In genomic region chr2:31460920-31461319, GRCm38 (mm10) we compare ENCODE assay signal across 22 mouse cellular contexts. TPM values are rescaled to one million over a fixed set of nuclear protein-coding genes. Genes with fewer than 3 reads are reported as not detected.
A peak's percentile ranks its signal among the peaks of the same experiment; 100 is the strongest.
DNase-seq lines count a peak whose midpoint lies in the region; ATAC-seq and TF ChIP-seq lines count a peak whose summit lies in the region.
"Had no signal": no experiment of that assay in that cellular context is flagged by ENCODE, and none has a peak within 500 bp of the region (broad histone marks: within the 10 kb centered on the region; RNA-seq: fewer than 3 reads in every experiment).

No protein-coding gene starts in this region.

- H3K9ac ChIP-seq in liver, adult 2 months (ENCODE audit: low read depth, low read length) = peak overlapping the region; percentile 23; the same call in 1 of the 2 replicates
- H3K9ac ChIP-seq in stomach, embryonic 16.5 days (ENCODE audit: low read length) = peak overlapping the region; percentile 81; the same call in 1 of the 2 replicates
- no peak overlapping the region for H3K9ac ChIP-seq in stomach, postnatal 0 days (ENCODE audit: low read length)
- peak overlapping the region; percentile 30; the same call in 1 of the 2 replicates for H3K9ac ChIP-seq in liver, postnatal 0 days (replicated peaks)
- H3K9ac ChIP-seq: forebrain, embryonic 15.5 days; heart, embryonic 15.5 days had no signal

- H3K9me3 ChIP-seq in stomach, embryonic 16.5 days (replicated peaks; ENCODE audit: control insufficient read depth, low read length) = no peaks in the 10 kb centered on the region
- no peaks in the 10 kb centered on the region for H3K9me3 ChIP-seq in stomach, postnatal 0 days (ENCODE audit: control insufficient read depth, low read length)
- no peaks in the 10 kb centered on the region for H3K9me3 ChIP-seq in liver, postnatal 0 days (ENCODE audit: low read length)
- H3K9me3 ChIP-seq in embryonic facial prominence, embryonic 10.5 days = no peaks in the 10 kb centered on the region
- H3K9me3 ChIP-seq: embryonic facial prominence, embryonic 13.5 days; forebrain, embryonic 12.5 days; forebrain, embryonic 15.5 days; G1E; heart, embryonic 12.5 days; heart, embryonic 15.5 days; hindbrain, embryonic 10.5 days; hindbrain, embryonic 13.5 days had no signal

- H3K79me2 ChIP-seq in liver, adult 2 months (ENCODE audit: control insufficient read depth, insufficient read depth, low read length) = no peaks in the 10 kb centered on the region

- ATAC-seq in stomach, embryonic 16.5 days (ENCODE audit: insufficient read depth, low FRiP score) = no peak
- no peak for ATAC-seq in stomach, postnatal 0 days (ENCODE audit: low FRiP score, low TSS enrichment)
- no peak for ATAC-seq in liver, postnatal 0 days

- DNase-seq in liver, adult 2 months (ENCODE audit: extremely low read depth, low read depth, low spot score) = peak; percentile 89
- DNase-seq in liver = no peak
- DNase-seq in stomach, postnatal 0 days (ENCODE audit: low spot score) = no peak
- no peak for DNase-seq in liver, postnatal 0 days
- DNase-seq in embryonic facial prominence, embryonic 10.5 days (ENCODE audit: low spot score) = no peak
- DNase-seq: cerebellum, adult 11 months; cerebellum, adult 2 months; cerebellum, adult 9-11 months; cerebellum, postnatal 25 days; gastrocnemius, postnatal 25 days; heart, adult 18-20 months; heart, postnatal 36 days had no signal

- H3K27ac ChIP-seq in liver, adult 2 months (replicated peaks; ENCODE audit: insufficient read depth, low read depth, low read length) = peak overlapping the region; percentile 88
- H3K27ac ChIP-seq in stomach, embryonic 16.5 days (ENCODE audit: low read length) = peak overlapping the region; percentile 94; the same call in 1 of the 2 replicates
- no peak overlapping the region for H3K27ac ChIP-seq in stomach, postnatal 0 days (replicated peaks)
- H3K27ac ChIP-seq in liver, postnatal 0 days (ENCODE audit: low read depth) = peak overlapping the region; percentile 98
- no peak overlapping the region for H3K27ac ChIP-seq in embryonic facial prominence, embryonic 10.5 days (replicated peaks)
- H3K27ac ChIP-seq: embryonic facial prominence, embryonic 13.5 days; forebrain, embryonic 12.5 days; forebrain, embryonic 15.5 days; heart, embryonic 15.5 days; hindbrain, embryonic 13.5 days had no signal

- peaks cover 25% of the 10 kb centered on the region for H3K4me1 ChIP-seq in liver, adult 2 months (ENCODE audit: control insufficient read depth, insufficient read depth, low read length)
- H3K4me1 ChIP-seq in stomach, embryonic 16.5 days (ENCODE audit: control insufficient read depth, insufficient read depth, low read length) = peaks cover 19% of the 10 kb centered on the region
- peaks cover 2% of the 10 kb centered on the region; the same call in 1 of the 2 replicates for H3K4me1 ChIP-seq in stomach, postnatal 0 days (replicated peaks; ENCODE audit: control insufficient read depth, insufficient read depth)
- peaks cover 23% of the 10 kb centered on the region for H3K4me1 ChIP-seq in liver, postnatal 0 days (ENCODE audit: insufficient read depth)
- H3K4me1 ChIP-seq in embryonic facial prominence, embryonic 10.5 days = peaks cover 29% of the 10 kb centered on the region

- 44% methylated on average over 7 of the region's 7 CpGs for WGBS in liver, adult 2 months
- 76% methylated on average over 7 of the region's 7 CpGs for WGBS in stomach, embryonic 16.5 days
- 72% methylated on average over 7 of the region's 7 CpGs for WGBS in stomach, postnatal 0 days
- 56% methylated on average over 7 of the region's 7 CpGs for WGBS in liver, postnatal 0 days (ENCODE audit: insufficient replicate concordance)
- whole genome bisulfite sequencing in embryonic facial prominence, embryonic 10.5 days = 80% methylated on average over 7 of the region's 7 CpGs

- no peaks in the 10 kb centered on the region for H3K36me3 ChIP-seq in liver, adult 2 months (ENCODE audit: control insufficient read depth, insufficient read depth, low read length)
- no peaks in the 10 kb centered on the region for H3K36me3 ChIP-seq in stomach, embryonic 16.5 days (ENCODE audit: control insufficient read depth, insufficient read depth, low read length)
- H3K36me3 ChIP-seq in stomach, postnatal 0 days (ENCODE audit: control insufficient read depth, insufficient read depth, low read length) = no peaks in the 10 kb centered on the region
- no peaks in the 10 kb centered on the region for H3K36me3 ChIP-seq in liver, postnatal 0 days (replicated peaks; ENCODE audit: insufficient read depth, low read length)
- H3K36me3 ChIP-seq in embryonic facial prominence, embryonic 10.5 days (replicated peaks) = no peaks in the 10 kb centered on the region
- H3K36me3 ChIP-seq: embryonic facial prominence, embryonic 13.5 days; forebrain, embryonic 12.5 days; forebrain, embryonic 15.5 days; G1E; heart, embryonic 12.5 days; heart, embryonic 15.5 days; hindbrain, embryonic 10.5 days; hindbrain, embryonic 13.5 days had no signal

- TF ChIP-seq CTCF in liver, adult 2 months (IDR thresholded peaks at IDR 0.05; ENCODE audit: low read depth, low read length) = no peak
- no peak for TF ChIP-seq CTCF in stomach, postnatal 0 days (IDR thresholded peaks at IDR 0.05; ENCODE audit: low read depth)
- TF ChIP-seq CTCF in liver, postnatal 0 days (IDR thresholded peaks at IDR 0.05; ENCODE audit: low read depth) = no peak

- no peak for TF ChIP-seq POLR2A in liver, adult 2 months (IDR thresholded peaks at IDR 0.05; ENCODE audit: extremely low read depth, insufficient read depth, low read length)

- no peak overlapping the region for H3K4me2 ChIP-seq in stomach, embryonic 16.5 days (ENCODE audit: low read depth, low read length)
- no peak overlapping the region for H3K4me2 ChIP-seq in stomach, postnatal 0 days (replicated peaks; ENCODE audit: low read depth)
- H3K4me2 ChIP-seq in liver, postnatal 0 days (ENCODE audit: low read depth, low read length) = no peak overlapping the region

- no peak overlapping the region for H3K4me3 ChIP-seq in liver, adult 2 months (ENCODE audit: insufficient read depth, low read depth, low read length)
- no peak overlapping the region for H3K4me3 ChIP-seq in stomach, embryonic 16.5 days (replicated peaks; ENCODE audit: low read length)
- H3K4me3 ChIP-seq in stomach, postnatal 0 days (ENCODE audit: low read depth, low read length) = no peak overlapping the region
- H3K4me3 ChIP-seq in liver, postnatal 0 days (ENCODE audit: low read depth, low read length) = no peak overlapping the region
- no peak overlapping the region; the same call in 1 of the 2 replicates for H3K4me3 ChIP-seq in embryonic facial prominence, embryonic 10.5 days

- no peak for TF ChIP-seq EP300 in stomach, postnatal 0 days (optimal IDR thresholded peaks at IDR 0.05)
- no peak for TF ChIP-seq EP300 in liver, postnatal 0 days (IDR thresholded peaks at IDR 0.05; ENCODE audit: low read depth)

- no peaks in the 10 kb centered on the region for H3K27me3 ChIP-seq in liver, adult 2 months (ENCODE audit: control insufficient read depth, insufficient read depth, low read length)
- no peaks in the 10 kb centered on the region for H3K27me3 ChIP-seq in stomach, embryonic 16.5 days (ENCODE audit: control insufficient read depth, insufficient read depth, low read length)
- H3K27me3 ChIP-seq in stomach, postnatal 0 days (ENCODE audit: control insufficient read depth, insufficient read depth, low read length) = no peaks in the 10 kb centered on the region
- H3K27me3 ChIP-seq in liver, postnatal 0 days (ENCODE audit: insufficient read depth, low read length) = peaks cover 6% of the 10 kb centered on the region; the same call in 1 of the 2 replicates
- H3K27me3 ChIP-seq in embryonic facial prominence, embryonic 10.5 days (replicated peaks; ENCODE audit: low read depth, poor library complexity, severe bottlenecking) = peaks cover 89% of the 10 kb centered on the region
- H3K27me3 ChIP-seq: CH12.LX had no signal

RNA-seq across cellular contexts. Expression of gene Ass1, which starts 9.1 kb away (rescaled TPM):
- total RNA-seq in liver, adult 2 months (2014; rRNA removed) = 3,064 and 4,344 TPM in 2 replicates
- polyA plus RNA-seq in liver, adult 2 months (2012; rRNA removed) = 3,470 and 3,993 TPM in 2 replicates
- 212 and 226 TPM in 2 replicates for polyA plus RNA-seq in stomach, embryonic 16.5 days (2015; fragmentation: Nextera tagmentation; extraction: Ambion mirVana)
- 34.3 and 35.4 TPM in 2 replicates for polyA plus RNA-seq in stomach, postnatal 0 days (2015; fragmentation: Nextera tagmentation; extraction: Ambion mirVana)
- polyA plus RNA-seq in liver, postnatal 0 days (2015; fragmentation: Nextera tagmentation; extraction: Ambion mirVana) = 853 and 957 TPM in 2 replicates
- polyA plus RNA-seq in embryonic facial prominence, embryonic 10.5 days (2016; fragmentation: Nextera tagmentation; extraction: Ambion mirVana) = 13.0 and 16.1 TPM in 2 replicates
- total RNA-seq: G1E had no signal
- polyA plus RNA-seq: G1E had no signal

Comparison
In these comparisons a context has a peak if more than half of its experiments do, and no peak if none do; other contexts are left out.
1. H3K27ac ChIP-seq: peak in liver, adult 2 months (single experiment), stomach, embryonic 16.5 days (single experiment) and liver, postnatal 0 days (single experiment); none in stomach, postnatal 0 days (single experiment) and embryonic facial prominence, embryonic 10.5 days (single experiment).